Mouse (Mus musculus): ENCODE measurements around the gene Kcnk7.

Kcnk7 gene

DNA sequence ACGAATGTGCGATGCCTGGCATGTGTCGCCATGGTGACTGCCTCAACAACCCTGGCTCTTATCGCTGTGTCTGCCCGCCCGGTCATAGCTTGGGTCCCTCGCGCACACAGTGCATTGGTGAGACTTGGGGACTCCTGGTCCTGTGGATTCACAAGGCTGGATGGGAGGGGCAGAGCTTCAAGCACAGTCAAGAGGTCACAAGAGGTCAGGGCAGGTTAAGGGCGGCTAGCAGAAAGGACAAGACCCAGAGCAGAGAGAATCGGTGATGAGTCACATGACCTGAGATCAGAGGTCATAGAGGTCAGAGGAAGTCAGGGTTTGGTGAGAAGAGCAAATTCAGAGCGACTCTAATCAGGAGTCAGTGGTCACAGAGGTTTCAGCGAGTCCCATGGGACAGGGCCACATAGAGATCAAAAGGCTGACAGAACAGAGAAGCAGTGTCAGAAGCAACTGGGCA lies 42.8 kb downstream of the Kcnk7 start:
- in situ Hi-C loops (cut with MboI, MseI) = loop anchor here in 1 of 2 experiments (5.0 kb wide), 1 partner anchor 35 kb away; no protein-coding TSS in a partner anchor

DNA sequence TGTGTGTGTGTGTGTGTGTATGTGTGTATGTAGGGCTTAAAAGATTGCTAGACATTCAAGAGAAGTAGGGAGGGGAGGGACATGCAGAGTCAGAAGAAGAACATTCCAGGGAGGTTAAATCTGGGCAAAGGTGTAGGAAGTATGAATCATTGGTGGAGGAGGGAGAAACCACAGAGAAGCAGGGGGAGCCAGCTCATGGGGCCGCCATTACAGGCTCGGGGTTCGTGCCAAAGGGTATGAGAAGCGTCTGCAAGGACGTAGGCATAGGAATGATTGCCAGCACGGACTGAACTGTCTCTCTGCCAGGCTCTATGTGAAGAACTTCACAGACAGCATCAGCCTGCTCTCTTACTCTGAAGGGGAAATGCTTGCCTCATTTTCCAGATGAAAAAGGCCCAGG lies 45.3 kb downstream of the Kcnk7 start:
- in situ Hi-C loops (cut with MboI, MseI) = loop anchor here in 1 of 2 experiments (5.0 kb wide), 1 partner anchor 33 kb away; no protein-coding TSS in a partner anchor

DNA sequence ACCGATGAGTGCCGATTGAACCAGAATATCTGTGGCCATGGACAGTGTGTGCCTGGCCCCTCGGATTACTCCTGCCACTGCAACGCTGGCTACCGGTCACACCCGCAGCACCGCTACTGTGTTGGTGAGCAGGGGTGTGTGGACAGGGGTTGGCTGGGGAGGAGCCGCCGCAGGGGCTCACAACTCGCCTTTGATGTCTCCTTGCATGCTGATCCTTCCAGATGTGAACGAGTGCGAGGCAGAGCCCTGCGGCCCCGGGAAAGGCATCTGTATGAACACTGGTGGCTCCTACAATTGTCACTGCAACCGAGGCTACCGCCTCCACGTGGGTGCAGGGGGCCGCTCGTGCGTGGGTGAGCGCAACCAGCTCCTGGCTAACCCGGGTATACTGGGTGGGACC lies 46.8 kb downstream of the Kcnk7 start:
- in situ Hi-C loops (cut with MboI, MseI) = no loop called here

DNA sequence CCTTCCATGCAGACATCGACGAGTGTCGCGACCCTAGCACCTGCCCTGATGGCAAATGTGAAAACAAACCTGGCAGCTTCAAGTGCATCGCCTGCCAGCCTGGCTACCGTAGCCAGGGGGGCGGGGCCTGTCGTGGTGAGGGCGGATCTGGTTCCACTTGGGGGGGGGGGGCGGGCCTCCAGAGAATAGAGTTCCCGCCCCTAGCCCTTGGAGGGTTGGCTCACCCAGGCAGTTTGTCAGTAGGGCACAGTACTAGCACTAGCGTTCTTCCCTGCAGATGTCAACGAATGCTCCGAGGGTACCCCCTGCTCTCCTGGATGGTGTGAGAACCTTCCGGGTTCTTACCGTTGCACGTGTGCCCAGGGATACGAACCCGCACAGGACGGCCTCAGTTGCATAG lies 47.6 kb downstream of the Kcnk7 start:
- in situ Hi-C loops (cut with MboI, MseI) = no loop called here

DNA sequence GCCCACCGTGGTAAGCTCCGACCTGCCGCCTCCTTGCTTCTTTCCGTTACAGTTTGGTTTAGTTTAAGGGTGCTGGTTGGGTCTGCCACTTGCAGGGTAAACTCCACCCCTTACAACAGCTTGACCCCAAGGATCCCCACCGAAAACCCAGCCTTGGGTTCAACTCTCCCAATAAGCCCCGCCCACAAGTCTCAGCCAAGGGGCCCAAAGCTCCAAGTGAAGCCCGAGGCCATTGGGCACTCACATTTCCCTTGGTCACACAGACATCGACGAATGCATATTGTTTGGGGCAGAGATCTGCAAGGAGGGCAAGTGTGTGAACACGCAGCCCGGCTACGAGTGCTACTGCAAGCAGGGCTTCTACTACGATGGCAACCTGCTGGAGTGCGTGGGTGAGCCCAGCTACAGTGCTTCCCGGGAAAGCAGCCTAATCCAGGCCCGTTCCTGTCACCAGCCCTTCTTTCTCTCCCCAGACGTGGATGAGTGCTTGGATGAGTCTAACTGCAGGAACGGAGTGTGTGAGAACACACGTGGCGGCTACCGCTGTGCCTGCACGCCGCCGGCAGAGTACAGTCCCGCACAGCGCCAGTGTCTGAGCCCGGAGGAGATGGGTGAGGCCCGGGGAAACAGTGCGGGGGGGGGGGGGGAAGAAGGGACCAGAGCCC lies 52.3 kb downstream of the Kcnk7 start:
- in situ Hi-C loops (cut with MboI, MseI) = no loop called here

All from T-helper 17 cell (primary cell).